Mouse (Mus musculus) layer of hippocampus, adult 9-11 months (tissue): ENCODE measurements around the gene Zfp827.

Experiments used
- DNase-seq: peaks from one replicate; pipeline ENCODE4 v3.0.0; 2022

Zfp827 gene

DNA sequence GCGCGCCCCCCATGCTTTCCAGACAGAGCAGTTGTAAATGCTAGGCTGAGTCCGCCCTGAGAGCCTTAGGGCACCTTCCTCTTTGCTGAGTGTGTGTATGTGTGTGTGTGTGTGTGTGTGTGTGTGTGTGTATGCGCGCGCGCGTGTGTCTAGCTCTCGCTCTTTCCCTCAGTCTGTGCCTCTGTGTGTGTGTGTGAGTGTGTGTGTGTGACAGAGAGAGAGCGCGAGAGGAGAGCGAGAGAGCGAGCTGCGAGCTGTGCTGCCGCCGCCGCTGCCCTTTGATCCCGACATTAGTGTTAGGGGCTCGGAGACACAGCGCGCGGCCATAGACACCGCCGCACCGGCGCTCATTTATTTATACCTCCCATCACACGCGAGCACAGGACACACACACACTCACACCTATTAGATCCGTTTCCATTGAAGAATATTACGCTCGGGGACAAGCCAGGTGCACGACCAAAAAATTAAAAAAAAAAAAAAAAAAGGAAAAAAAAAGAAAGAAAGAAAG lies at the start of gene Zfp827:
TSS of gene Zfp827 (plus strand) at position 461 of the 511 bp plus-strand sequence.
- peak; percentile 79 for DNase-seq

DNA sequence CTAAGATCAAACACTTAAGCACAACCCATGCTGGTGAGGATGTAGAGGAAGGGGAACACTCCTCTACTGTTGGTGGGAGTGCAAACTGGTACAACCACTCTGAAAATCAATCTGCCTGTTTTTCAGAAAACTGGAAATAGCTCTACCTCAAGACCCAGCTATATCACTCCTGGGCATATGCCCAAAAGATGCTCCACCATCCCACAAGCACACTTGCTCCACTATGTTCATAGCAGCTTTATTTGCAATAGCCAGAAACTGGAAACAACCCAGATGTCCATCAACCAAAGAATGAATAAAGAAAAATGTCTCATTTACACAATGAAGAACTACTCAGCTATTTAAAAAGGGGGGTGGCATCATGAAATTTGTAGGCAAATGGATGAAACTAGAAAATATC lies 23.9 kb upstream of the Zfp827 start:
- peak; percentile 56 for DNase-seq

DNA sequence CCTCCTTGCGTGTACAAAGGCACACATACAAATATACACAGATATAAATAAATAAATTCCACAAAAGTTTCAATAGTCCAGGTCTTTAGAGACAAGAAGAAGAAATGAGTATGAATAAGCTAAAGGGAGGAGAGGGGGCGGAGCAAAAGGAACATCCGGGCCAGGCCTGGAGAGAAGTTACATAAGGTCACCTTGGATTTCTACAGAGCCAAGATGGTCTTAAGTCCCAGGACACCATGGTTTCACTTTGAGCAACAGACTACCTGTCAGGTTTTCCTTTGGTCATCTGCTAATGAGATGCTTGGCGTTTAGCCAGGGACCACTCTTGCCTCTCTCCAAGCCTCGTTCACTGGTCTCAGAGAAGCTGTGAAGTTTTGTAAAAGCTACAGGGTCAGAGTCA lies 13.2 kb upstream of the Zfp827 start:
- no peak for DNase-seq

DNA sequence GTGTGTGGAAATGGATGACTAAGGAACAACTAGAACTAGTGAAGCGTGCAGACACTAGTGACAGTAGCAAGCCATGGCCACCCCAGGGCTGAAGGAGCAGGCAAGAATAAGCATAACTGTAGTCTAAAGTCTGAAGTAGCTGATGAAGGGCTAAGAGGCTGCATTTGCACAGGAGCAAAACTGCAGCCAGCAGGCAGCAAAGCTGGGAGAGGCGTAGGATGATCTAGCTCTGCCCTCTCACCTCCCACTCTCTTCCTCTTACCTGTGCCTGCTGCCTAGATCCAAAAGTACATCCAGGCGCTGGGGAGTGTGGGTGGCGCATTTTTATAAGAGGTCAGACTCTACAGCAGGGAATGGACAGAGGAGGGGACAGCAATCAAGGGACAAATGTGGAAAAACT lies 12.2 kb upstream of the Zfp827 start:
- DNase-seq = no peak

DNA sequence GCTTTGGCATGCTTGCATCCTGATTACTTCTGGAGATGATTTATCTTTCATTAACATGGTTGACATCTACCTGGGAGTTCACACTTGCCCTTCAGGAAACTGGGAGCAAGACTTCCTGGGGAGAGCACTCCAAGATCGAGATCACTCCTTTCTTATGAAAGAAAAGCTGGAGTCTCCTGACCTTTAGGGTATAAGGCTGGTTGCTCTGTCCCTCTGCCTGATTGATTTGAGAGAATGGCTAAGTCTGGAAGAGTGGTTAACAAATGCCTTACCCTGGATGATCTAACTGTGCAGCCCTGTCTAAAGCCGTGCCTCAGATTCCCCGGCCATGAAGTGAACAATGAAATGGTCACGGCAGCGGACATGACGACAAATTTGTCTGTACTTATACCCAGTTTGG lies 11.7 kb upstream of the Zfp827 start:
- DNase-seq = no peak

DNA sequence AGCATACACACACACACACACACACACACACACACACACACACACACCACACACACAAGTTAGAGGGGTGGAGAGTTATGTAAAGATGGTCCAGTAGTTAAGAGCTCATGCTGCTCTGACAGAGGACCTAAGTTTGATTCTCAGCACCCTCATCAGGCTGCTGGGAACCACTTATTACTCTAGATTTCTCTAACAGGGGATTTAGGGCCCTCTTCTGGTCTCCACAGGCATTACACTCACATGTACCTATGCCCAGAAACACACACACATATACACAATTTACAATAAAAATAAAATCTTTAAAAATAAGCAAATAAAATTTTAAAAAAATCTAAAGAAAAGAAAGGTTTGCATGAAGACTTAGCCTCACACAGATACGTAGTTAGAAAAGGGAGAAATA lies 4.3 kb upstream of the Zfp827 start:
- no peak for DNase-seq

DNA sequence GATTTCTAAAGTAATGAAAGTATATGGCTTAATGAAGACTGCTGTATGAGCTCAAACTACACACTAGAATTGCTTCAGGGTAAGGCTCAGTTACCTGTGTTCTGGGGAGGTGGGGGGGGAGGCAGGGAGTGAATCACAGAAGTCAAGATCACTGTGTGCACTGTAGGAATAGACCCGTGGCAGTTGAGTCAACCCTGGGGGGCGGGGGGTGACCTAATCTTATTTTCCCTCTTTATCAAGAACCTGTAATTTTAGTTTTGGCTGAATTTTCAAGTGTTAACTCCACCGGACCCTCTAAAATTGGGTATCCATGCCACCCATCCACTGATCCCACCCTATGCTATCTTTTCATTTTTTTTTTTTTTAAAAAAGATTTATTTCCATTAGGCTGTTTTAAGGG lies 918 bp upstream of the Zfp827 start:
- no peak for DNase-seq

DNA sequence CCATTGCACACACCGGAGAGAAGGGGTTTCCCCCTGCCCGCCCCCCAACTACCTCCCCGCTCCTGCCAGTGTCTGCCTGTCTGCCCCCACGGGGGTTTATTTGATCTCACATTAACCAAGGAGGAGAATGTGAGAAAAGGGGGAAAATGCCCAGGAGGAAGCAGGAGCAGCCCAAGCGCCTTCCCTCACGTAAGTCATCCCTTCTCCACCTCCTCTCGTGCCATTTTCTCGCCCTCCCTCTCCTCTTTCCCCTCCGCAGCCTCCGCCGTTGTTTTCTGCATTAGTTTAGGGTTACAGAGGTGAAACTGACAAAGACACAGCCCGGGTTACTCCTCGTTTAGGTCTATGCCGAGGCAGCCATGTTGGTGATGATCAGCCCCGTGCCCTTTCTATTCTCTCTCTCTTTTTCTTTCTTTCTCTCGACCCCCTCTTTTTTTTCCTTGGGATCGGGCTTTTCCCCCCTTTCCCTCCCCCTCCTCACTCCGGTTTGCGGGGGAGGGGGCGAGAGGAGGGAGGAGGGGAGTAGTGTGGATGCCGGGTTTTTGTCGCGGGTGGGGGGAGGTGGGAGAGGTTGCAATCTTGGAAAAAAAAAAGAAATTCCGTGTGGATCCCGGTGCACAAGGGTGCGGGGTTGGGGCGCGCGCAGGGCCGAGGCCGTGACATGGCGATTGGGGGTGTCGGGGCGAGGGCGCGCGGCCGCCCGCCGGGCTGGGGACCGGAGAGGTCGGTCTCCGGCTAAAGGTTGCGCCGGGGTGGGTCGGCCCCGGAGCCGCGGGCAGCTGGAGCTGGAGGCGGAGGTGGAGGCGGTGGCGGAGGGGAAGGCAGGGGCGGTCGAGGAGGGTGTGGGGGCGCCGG lies 531 bp downstream of the Zfp827 start:
- peak; percentile 13 for DNase-seq

DNA sequence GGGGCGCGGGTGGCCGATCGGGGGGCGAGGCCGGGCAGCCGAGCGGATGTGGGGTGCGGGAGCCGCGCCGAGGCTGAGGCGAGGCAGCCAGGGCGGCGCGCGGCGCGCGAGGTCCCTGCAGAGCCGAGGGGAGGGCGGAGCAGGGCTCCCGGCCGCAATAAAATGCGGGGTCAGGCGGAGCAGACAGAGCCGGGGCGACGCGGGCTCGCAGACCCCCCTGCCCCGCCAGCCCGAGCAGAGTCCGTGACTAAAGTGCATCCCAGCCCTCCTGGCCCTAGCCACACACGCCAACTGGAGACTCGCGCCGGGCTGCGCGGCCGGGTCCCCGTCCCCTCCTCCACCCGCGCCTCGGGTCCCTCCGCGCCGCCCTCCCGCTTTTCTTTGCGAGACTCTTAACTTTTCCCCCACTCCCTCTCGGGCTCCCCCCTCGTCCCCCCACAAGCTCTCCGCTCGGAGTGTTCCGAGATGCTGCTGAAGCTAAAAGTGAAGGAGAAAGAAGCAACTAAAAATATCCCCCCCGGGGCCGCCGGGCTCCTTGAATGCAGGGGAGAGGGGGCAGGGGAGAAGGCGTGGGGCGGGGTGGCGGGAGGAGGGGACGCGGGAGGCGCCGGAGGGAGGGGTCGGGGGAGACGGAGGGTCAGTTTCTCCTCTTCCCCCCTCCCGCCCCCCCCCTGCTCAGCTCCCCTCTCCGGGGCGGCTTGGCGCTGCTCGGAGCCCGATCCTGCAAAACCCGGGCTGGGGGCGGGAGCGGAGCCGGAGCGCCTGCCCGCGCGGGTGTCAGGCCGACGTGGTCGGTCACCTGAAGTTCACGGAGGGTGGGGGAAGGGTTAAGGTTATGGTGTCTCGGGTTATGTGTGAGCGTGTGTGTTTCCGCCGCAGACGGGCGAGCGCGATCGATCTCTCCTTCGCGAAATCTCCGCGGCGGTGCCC lies 1.4 kb downstream of the Zfp827 start:
- peak; percentile 41 for DNase-seq

DNA sequence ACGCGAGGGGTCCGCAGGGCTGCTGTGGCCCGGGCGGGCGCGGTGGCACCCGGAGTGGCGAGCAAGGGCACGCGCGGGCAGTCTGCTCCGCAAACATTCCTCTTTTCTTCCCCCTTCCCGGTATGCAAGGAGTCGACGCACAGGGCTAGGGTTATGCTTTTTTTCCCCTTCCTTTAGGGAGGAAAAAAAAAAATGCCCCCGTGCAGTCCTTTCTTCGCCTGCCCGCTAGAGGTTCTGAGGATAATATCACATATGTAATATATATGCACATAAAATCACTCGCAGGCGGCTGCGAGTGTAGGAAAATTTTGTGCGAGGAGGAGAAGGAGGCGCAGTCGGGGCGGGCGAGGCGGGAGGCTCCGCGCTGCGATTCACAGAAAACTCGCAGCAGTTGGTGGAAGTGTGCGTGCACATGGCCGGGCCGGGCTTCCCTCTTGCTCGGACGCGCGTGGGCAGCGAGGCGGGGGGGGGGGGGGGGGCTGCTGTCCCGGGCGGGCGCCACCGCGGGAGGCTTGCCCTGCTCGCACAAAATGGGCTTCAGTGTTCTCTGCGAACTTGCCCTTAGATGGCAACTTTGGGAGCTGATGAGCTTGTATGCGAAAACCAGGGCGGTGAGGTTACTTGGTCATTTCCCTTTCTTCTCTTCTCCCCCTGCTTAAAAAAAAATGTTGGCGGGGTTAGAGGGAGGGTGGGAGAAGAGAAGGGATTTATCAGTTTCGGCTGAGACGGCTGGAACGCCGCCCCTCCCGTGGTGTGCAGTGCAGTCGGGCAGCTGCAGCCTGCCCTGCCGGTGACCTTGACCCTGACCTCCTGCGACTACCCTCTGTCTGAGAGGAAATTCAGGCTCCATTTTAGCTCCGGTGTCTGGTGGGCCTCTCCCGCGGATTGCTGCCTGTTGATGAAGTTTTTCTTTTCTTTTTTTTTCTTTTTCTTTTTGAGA lies 2.4 kb downstream of the Zfp827 start:
- DNase-seq = peak; percentile 30

DNA sequence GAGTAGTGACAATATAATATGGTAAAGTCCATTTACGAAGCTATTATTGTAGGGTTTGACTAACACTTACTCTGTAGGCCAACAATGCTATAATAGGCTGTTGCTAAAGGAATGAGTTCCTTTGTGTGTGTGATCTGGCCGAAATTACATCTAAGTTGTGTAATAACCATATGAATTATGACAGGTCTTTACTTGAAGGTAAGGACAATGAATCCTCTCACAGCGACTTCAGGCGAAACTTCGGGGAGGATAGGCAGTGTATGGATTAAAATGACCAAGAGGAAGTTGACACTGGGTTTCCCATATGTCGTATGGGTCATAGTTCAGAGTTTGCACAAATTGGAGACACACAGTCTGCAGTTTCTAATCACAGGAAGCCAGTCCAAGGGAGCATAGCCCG lies 9.3 kb downstream of the Zfp827 start:
- no peak for DNase-seq

DNA sequence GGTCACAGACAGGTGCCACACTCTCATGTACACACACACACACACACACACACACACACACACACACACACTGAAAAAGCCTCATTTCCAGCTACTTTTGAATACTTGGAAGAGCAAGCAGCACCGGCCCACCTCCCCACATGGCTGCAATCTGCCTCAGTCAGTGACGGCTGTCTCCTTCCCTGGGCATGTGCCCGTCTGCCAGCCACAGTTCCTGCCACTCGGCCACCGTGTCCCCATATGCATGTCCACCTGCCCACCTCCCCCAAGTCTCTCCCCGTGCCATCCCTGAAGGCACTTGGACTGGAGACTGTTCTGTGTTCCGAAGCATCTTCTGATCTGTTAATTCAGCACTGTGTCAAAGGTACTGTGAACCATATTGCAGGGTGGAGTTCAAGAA lies 9.8 kb downstream of the Zfp827 start:
- peak; percentile 21 for DNase-seq

DNA sequence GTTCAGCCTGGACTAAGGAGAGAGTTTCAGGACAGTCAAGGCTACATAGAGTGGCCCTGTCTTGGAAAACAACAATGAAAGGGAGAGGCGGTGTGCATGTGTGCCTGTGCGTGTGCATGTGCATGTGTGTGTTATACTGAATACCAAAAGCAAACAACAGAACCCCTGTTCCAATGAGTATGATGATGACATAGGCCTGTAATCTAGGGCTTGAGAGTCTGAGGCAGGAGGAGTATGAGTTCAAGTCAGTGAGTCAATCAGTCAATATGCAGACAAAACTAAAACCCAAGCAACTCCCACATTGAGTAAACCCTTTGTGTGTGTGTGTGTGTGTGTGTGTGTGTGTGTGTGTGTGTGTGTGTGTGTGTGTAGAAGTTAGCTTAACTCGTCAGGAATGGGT lies 13.2 kb downstream of the Zfp827 start:
- DNase-seq = no peak

DNA sequence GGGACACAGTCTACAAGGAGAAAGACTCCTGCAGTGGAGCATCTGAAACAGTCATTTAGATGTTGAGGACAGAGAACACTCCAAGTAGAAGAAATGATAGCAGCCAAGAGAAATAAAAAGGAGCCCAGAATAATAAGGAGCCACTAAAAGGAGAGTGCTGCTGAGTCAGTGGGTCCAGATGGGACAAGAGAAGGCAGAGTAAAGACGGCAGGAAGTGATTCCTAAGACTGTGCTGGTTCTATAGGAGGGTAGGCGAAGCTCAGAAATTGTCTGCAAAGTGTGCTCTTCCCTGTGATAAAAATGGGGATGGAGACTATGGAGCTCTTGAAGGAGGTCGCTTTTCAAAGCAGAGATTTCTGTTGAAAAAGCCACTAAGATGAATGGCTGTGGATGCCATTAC lies 14.0 kb downstream of the Zfp827 start:
- DNase-seq = no peak

DNA sequence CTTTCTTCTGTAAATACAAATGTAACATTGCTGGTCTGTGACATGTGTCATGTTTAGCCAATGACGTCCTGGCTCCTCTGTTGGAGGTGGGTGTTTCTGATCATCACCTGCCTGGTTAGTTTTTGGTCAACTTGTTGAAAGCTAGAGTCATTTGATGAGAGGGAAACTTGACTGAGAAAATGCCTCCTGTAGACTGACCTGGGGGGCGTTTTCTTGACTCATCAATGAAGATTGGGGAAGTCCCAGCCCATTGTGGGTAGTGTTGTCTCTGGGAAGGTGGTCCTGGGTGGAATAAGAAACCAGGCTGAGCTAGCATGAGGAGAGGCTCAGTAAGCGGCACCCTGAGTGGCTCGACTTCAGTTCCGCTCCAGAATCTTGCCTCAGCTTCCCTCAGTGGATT lies 16.4 kb downstream of the Zfp827 start:
- DNase-seq = no peak

DNA sequence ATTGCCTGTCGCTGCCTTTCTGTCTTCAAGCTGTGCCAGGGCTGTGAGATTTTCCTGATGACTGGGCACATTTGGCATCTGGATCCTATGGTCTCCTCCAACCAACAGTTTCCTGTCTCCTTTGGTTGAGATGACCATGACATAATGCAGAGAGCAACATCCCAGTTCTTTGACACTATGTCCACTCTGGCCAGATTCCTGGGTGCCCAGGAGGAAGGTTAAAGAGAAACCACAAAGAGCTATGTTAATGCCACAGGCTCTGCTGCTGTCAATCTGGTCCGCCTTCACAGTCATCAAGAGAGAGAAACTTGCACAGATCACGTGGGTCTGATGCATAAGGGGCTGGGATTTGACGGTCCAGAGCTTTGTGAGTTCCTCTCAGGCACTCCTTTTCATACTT lies 18.4 kb downstream of the Zfp827 start:
- DNase-seq = no peak

DNA sequence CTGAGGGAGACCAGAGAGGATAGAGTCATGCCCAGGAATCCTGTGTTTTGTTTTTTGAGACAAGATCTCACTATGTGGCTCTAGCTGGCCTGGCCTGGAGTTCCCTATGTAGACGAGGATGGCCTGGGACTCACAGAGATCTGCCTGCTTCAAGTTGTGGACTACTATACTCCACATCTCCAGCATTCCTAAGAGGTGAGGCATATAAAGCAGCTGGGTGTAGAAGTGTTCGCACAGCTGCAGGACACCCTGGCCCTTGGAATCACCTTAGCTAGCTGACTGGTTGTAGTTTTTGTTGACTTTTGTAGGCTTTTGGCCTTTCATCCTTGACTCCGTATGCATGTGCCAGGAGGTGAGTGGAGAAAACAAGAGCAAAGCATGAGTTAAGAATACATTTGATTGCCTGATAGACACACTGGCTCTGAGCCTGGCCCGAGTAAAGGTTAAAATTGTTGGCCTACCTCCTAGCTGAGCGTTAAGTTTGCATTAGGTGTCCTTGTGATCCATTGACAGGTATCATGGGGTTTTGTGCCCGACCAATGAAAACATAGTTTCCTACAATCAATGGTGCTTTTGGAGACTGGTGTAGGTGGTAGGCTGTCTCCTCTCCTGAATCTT lies 20.3 kb downstream of the Zfp827 start:
- DNase-seq = no peak

DNA sequence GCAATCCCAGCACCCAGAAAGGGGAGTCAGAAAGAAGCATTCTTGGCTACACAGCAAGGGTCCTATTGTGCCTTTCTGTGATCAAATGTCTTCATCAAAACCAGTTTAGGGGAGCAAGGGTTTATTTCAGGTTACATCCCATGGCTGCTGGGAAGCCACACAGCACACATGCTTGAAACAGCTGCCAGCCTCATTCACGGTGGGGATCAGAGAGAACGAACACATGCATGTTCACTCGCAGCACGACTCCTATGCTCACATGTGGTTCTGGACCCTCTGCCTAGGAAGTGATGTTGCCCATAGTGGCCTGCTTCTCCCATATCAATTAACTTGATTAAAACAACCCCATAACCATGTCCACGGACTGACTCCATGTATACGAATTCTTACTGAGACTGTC lies 26.0 kb downstream of the Zfp827 start:
- no peak for DNase-seq

DNA sequence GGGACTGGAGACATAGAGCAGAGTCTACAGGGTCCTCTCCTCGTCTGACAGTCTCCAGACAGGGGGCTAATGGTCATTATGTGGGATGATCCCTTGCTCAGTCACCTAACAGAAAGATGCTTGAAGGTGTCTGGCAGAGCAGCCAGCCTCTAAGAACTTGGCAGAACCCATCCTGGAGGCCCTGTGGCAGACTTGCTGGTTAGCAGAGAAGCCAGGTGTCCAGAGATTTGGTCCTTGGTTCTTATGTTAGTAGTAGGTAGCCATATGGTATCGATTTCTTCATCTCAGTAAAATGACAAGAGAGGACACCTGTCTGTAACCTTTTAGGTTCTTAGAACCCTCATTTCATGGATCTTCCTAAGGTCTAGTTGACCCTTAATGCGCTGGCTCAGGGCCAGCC lies 28.9 kb downstream of the Zfp827 start:
- no peak for DNase-seq

DNA sequence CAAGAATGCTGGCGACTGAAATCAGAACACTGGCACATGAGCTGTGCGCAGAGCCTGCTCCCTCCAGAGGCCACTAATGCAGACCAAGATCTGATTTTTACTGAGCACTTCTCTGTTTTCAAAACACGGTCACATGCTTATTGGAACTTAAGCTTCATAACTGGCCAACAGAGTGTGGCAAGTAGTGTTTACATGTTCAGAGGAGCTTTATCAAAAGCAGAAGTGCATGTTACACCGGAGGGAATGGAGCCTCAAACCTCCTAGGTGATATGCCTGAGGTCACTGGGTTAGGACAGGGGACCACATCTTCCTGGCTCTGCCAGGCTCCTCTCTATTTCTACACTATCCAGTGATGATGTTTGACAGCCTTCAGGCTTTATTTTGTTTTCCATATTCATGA lies 31.1 kb downstream of the Zfp827 start:
- DNase-seq = no peak

DNA sequence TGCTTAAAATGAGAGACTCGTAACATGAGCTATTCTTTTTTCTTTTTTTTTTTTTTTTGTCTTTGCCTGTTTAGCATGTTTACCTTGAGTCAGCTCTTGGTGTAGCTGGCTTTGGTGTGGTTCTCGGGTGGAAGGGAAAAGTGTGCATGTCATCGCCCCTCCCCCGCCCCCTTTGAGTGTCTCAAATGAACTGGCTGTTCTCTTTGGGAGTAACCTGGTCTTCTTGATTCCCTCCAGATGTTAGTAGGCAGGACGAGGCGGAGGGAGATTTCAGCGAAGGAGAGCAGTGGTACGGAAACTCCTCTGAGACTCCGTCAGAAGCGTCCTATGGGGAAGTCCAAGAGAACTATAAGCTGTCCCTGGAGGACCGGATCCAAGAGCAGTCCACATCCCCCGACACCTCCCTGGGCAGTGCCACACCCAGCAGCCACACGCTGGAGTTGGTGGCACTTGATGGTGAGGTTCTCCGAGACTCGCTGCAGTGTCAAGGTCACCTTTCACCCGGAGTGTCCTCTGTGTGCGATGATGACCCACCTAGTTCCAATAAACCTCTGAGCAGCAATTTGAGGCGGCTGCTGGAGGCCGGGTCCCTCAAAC lies 31.9 kb downstream of the Zfp827 start:
- DNase-seq = no peak

DNA sequence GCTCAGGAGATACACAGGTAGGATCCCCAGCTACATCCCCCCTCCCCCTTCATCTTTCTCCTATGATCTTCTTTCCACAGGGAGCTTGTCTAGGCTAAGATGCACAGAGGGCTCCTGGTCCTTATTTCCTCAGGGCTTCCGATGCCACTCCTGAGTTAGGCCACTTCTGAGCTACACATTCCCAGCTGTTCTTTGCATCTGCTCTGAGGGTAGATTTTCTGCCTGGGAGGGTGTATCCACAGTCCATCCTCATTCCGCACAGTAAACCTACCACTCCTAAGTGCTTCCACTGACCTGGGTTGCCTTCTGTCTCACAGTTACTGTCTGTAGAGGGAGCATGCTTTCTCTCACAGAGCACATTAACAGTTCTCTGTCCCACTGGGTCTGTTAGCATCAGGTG lies 37.7 kb downstream of the Zfp827 start:
- DNase-seq = no peak
